Mouse (Mus musculus): Measurements from ENCODE around the gene Gm281. TPM values are rescaled to one million over a fixed set of nuclear protein-coding genes. Genes with fewer than 3 reads are reported as not detected.

Gm281 gene
- not detected in 2 replicates for polyA plus RNA-seq (2012; rRNA removed; ENCODE audit: low replicate concordance)

DNA sequence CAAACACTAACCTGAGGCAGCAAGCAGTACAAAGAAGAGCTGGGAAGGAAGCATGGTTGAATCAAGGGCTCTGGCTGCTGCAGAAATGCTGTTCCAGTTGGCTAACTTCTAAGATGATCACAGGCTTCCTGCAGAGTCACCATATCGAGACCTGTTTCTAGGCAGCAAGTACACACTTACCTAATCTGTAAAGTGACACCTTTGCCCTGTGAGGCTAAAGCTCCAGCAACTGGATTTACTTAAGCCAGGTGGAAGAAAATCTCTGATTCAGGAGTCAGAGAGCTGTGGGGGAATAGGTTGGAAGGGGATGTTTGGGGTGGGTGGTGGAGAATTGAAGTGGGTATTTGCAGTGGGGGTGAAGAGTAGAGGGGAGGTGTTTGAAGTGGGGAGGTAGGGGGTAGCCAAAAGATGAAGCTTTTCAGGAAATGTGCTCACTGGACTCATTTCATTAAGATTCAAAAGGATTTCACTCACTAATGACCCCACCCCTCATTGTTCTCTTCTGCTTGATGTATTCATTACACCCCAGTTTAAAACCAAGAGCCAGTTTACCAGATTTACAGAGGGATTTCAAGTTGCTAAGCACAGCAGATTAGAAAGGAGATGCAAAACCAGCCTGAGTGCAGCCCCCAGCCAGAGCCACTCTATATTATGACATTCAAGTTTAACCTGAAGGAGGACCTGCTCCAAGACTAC is at the start of gene Gm281:
Gene Gm281, minus strand, starts transcription at position 92 of the 696 bp plus-strand sequence.

DNA sequence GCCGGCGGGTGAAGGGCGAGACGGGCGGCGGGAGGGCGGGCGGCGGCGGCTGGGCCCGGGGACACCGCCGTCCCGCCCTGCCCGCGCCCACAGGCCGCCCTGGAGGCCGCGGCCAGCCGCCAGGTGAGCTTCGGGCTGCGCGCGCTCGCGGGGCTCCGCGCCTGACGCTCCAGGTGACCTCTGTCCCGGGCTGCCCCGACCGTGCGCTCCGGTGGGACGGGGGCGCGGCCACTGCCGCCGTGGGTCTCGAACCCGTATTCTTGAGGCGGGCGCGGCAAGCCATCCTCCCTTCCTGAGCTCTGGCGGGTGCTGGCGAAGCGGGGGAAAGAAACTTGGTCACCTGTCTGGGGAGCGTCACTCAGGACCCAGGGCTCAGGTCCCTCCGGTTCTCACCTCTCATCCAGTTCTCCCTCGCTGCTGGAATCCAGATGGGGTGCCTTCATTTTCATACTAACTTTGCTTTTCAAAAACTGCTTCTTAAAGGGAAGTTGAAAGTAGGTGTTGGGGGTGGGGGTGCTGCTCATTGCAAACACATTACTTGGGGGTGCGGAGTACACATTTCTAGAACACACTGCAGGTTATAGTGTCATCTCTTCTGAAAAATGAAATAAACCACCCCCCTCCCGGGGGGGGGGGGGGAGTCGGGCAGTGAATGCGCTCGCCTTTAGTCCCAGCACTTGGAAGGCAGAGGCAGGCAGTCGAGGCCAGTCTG is 47.3 kb upstream of the Gm281 start, which contains the start of the genes Atxn7 and Thoc7:
Gene Atxn7, plus strand, starts transcription at position 40 of the 712 bp plus-strand sequence.
Gene Thoc7, minus strand, starts transcription at position 452 of the 712 bp plus-strand sequence.

Other genes with a start within 250 kb of the Gm281 start
- not detected in 2 replicates for gene Sntn, start 243.6 kb downstream of the Gm281 start, polyA plus RNA-seq (2012; rRNA removed; ENCODE audit: low replicate concordance)
- gene Atxn7, start 47.0 kb upstream of the Gm281 start, polyA plus RNA-seq (2012; rRNA removed; ENCODE audit: low replicate concordance) = 16.9 and 20.5 TPM in 2 replicates
- 11.4 and 13.8 TPM in 2 replicates for gene Thoc7, start 47.4 kb upstream of the Gm281 start, polyA plus RNA-seq (2012; rRNA removed; ENCODE audit: low replicate concordance)
- 4.2 and 19.5 TPM in 2 replicates for gene Psmd6, start 206.5 kb upstream of the Gm281 start, polyA plus RNA-seq (2012; rRNA removed; ENCODE audit: low replicate concordance)